Mouse (Mus musculus): Measurements from ENCODE around the gene Ckap2l.

Gene Ckap2l

DNA sequence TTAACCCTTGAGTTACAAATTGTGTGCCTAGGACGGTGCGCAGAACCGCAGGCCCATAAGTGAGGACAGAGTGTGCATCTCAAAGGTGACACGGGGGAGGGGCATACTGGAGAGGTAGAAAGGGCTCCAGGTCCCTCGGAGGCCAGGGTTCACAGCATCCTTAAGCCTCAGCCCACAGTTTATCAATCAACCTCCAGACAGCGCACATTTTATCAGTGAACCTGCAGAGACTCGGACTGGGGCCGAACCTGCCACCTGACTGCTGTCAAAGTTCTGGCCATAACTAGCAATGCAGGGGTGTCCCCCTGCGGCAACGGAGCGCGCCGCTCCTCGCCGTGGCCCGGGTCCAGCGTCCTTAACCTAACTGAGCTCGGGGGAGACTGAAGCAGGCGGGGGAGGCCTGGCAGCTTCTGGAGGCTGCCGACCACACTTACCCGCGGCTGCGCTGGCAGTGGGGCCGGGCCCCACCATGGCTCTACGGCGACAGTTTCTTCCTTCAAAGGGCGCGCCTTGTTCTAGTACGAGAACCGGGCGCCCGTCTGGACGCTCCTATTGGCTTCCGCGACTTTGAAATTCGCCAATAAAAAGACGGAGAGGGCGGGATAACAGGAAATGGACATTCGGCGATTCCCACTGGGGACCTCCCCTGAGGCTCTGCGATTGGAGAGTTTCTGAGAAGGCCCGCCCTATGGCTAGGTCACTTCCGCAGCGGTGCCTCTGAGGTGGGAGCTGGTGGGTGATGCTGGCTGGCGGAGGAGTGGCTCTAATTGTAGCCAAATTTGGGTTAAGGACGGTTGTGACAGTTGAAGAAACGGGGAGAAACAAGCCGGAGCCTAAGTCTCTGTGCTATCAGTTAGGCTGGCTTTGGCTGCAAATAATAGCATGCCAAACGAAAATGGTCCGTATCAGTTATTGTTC, at the start of gene Ckap2l:
Gene Ckap2l, minus strand, starts transcription at position 542 of the 918 bp plus-strand sequence.
- peak; percentile 98 for DNase-seq

DNA sequence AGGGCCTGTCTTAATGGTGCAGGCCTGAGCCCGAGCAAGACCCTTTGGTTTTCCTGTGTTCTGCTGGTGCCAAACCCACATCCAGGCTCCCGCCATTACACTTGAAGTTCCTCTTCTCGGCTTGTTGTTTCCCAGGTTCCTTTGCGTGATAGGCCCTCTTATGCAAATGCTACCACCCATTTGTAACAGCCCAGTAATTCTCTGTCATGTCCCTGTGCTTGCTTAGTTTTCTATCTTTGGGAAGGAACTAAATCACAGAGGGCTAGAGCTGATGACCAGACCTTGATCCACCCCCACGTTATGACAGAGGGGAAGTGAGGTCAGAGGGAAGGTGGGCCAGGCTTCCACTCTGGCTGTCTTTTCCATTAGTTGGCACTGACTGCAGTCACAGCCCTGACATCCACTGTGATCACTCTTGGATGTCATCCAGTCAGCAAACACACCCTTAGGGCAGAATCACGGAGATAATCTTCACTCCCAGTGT, 41.2 kb upstream of the Ckap2l start:
- no peak for DNase-seq

DNA sequence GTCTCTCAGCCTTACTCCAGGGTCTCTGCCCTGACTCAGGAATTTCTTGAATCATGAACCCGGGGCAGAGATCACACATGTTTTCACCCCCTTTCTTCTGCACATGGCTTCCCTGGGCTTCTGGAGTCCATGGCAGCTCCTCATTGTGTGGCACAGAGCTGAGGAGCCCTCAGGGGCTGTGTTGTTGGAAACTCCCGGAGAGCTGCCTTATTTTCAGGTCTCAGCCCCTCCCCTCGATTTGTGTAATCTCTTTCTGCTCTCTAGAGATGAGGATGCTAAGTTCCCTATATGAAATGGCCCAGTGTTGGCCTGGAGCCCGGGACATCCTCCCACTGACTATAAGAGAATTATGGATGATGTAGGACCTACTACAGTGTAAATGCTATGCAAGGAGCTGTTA, 36.5 kb upstream of the Ckap2l start:
- no peak for DNase-seq

DNA sequence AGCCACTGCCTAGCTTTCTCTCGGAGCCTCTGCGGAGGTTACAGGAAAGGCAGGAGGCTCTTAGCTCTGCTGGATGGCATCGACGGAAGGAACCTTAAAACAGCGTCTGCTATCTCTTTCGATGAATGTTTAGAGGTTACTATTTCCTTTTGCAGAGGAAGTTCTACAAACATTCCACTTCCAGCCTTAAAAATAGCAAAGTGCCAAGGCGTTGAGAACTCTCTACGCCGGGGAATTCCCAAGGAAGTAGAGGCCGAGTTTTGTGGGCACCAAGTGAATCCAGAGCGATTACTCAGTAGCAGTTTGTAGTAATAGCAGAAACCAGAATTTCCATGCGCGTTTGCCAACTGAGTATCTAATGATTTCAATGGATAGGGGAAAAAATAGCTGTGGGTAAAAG, 33.5 kb upstream of the Ckap2l start:
- no peak for DNase-seq

DNA sequence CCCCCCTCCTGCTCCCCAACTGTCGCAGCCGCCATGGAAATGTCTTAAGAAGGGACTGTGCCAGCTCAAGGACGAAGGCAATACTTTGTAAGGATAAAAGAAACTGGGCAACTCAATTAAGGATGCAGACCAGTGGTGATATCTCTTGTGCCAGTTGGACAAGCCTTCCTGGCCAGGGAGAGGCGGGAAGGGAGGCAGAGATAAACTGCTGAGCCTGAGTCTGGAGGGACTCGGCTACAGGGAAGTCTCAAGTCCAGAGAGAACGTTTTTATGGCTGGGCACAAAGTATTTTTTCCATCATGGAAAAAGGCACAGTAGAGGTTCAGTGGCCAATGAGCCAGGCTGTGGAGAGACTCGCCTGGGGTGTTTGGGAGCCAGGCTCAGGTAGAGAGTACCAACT, 33.0 kb upstream of the Ckap2l start:
- DNase-seq, result no peak

DNA sequence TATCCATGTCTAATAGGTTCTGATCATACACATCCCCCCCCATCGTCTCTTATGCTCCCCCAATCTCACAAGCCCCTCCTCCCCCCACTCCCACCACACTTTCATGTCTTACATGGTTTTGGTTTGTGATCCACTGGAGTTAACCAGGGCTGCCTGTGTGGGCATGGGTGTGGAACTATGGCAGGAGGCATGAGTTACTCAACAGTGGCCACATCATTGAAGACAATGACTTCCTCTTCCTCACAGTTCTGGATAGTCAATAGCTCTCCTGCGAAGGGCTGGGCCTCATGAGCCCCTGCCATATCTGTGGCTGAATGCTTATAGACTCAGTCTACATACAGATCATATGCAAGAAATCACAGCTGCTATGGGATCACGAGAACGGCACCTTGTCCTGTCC, 31.2 kb upstream of the Ckap2l start:
- no peak for DNase-seq

DNA sequence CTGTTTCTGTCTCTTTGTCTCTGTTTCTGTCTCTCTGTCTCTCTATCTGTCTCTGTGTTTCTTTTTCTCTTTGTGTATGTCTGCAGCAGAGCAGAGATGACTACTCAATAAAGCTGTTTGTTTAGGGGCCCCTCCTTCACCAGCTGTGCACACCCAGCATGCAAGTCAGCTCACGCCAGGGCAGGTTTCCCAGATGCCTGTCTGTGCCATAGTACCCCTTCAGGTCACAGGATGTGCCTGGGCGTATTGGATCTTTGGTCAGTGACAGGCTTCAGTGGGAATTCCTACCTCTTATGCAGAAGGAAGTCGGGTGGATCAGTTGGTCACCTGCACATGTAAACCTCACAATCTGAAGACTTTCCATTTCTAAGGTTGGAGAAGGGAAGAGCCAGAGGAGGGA, 27.2 kb upstream of the Ckap2l start:
- no peak for DNase-seq

DNA sequence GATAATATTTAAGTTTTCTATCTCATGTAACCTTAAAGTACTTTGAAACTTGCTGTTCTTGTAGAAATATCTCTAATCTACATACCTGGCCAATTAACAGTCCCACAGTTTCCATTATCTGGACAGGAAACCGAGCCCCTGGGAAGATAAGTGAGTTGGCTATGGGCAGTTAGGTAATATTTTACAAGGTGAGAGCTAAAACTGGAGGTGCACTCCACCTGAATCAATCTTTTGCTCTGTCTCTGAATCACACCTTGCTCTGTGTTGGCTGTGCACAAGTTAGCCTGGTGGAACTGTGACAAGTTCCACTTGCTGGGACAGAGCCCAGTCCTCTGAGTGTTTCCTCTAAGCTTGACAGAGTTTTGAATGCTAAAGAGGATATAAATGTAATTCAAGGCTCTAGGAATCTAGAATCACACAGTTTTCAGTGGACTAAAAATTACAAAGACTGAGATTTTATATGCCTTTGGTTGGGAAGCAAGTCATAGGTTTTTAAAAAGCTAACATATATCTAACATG, 25.2 kb upstream of the Ckap2l start:
- DNase-seq, result no peak

DNA sequence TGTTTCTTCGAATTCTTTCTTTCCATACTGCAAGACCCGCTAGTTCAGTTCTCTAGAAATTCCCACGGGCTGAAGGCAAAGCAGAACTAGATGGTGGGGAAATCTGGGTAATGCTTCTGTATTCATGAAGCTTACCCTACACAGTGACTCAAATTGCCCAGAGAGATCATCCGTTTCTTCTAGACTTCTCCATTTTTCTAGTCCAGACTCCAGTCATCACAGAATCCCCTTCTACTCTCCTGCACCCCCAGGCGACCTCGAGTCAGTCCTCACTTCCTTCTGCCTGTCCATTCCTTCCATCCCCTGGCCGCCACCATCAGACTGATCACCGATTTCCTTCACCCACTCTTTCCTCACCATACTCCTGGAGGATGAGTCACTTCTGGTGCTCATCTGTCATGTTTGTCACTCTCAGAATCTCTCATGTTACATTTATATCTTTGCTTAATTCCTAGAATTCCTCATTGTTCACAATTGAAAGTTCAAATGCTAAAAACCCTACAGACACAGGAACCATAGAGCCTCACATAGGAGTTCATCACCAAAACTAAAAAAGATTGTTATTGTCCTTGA, 23.1 kb upstream of the Ckap2l start:
- no peak for DNase-seq

DNA sequence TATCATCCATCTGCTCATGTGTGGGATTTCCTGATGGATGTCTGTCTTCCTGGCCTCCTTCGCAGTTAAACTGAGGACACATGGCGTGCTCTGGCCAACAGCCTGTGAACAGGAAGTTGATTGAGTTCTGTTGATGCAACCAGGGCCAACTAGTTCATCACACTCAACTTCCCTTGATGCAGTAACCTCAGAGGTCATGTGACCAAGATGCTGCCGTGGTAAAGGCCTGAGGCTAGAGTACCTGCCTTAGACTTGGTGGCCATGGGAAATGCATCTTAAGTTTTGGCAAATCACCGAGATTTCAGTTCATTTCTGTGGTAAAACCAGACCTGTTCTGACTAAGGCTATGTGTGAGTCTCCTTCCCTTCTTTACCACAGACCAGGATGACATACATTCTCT, 18.8 kb upstream of the Ckap2l start:
- no peak for DNase-seq

DNA sequence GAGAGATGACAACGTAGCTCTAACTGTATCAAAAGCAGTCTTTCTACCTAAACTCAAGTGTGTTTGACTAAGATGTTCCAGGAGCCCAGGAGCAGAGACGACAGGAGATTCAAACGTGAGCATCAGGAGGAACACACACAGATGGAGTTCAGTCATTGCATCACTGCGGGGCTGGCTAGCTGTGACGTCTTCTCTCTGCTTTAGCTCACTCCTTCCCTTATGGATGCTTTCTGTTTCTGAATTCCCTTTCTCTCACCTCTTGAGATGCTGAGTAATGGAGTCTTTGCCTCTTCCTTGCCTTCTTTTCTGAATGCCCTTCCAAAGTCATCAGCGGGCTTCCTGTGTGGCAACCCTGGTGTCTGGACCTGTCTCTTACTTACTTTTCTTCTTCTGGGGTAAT, 17.9 kb upstream of the Ckap2l start:
- no peak for DNase-seq

DNA sequence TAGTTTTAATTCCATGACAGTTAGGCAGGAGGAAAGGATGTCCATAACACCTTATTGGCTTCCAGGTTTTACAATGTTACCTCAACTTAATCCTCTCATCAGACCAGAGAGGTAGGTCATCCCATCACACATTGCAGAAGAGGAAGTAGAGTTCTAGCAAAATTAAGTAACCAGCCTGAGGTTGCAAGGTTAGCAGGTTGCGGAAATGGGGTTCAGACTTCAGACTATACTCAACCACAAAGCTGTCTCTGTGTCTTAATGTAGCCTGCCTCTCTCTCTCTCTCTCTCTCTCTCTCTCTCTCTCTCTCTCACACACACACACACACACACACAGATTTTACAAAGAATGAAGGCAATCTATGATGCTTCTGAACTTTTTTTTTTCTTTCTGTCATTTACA, 16.9 kb upstream of the Ckap2l start:
- no peak for DNase-seq

DNA sequence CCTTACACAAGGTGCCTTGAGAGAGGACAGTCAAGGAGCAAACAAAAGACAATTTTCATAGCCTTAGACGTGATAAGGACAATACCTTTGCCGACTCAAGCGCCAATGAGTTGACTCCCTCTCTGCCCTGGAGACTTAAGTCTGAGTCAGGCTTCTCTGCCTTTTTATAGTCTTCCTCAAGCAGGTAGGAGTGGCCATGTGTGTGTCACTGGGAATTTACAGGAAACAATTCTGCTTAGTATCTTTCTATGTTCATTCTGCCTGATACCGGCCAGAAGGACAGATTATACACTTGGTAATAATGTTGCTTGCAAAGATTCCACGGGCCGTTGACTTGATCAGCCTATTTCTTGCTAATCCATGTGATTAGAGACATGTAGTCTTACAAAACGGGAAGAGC, 12.8 kb upstream of the Ckap2l start, which contains the start of gene Il1a:
Gene Il1a, minus strand, starts transcription at position 137 of the 400 bp plus-strand sequence.
- DNase-seq, result no peak

DNA sequence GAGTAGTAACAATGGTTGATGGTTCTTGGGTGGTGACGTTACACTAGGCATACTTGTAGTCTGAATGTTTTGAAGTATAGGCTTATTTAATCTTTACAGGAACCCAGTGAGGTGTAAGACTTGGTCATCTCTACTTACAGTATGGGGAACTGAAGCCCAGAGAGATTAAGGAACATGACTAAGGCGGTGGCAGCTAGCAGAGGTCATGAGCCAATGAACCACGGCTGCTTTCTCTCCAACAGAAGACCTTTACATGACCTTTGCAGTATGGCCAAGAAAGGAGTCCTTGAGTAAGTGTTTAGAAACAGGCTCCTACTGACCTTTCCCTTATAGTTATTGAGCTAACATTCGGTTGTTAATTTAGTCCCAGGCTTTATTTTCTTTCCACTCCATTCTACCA, 9.0 kb upstream of the Ckap2l start:
- no peak for DNase-seq

DNA sequence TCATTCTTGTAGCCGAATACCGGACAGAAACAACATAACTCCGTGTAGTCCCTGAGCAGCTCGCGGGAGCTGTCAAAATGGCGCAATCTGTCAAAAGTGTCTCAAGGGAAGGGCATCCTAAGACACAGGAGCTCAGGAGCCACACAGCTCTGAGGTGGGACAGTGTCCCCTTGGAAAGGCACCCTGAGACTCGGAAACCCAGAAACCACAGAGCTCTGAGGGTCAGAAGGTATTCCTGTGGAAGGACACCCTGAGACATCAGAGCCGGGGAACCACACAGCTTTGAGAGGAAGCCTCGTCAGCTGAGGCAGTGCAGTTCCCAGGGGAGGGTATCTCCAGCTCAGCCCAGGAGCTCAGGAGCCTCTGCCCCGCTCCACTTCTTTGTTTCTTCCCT, 574 bp upstream of the Ckap2l start:
- DNase-seq, result no peak

DNA sequence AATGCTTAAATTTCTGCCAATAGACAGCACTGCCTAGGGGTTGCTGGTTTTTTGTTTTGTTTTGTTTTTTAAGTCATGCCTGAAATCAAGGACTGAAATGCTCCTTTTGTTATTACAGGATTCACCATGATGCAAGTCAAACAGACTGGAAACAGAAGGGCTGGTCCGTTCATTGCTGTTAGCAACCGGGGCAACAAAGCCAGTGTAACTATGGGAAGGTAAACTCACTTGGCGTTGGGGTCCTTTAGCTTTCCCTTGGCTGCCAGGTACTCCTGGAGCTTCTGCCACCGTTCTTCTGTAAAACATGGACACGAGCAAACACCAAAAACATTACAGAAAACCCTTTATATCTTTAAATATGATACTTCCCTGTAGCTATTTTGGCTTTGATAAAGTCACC, 926 bp downstream of the Ckap2l start:
- no peak for DNase-seq

DNA sequence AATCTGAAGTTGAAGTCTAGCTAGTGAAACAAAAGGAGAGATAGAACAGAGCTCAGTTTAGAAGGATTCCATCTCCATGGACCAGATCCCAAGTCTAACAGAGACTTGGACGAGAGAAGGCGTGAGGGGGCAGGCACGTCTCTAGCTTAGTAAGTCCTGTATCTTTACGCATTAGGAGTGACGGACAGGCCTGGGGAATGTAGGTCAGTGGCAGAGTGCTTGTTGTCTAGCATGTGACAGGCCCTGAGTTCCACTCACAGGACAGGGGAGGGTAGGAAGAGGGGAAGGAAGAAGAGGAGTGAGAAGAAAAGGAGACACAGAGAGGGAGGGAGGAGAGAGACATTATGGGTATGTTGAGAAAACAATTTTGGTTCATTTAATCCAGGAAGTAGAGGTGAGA, 1.9 kb downstream of the Ckap2l start:
- no peak for DNase-seq

DNA sequence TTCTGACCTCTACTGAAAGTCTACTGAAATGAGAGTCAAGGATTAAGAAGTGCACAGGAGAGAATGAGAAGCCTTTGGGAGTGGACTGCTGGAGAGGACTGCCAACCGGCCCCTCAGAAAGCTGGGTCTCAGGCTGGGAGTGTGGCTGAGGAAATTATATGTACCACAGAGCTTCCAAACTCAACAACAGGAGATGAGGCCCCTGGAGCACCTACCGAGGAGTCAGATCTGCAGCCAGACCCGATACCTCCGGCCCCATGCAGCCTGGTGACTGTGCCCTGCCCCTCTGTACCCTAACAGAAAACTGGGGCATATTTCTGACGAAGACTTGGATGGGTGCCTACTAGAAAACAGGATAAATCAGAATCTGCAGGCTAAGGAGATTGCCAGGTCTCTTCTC, 23.2 kb downstream of the Ckap2l start:
- no peak for DNase-seq

DNA sequence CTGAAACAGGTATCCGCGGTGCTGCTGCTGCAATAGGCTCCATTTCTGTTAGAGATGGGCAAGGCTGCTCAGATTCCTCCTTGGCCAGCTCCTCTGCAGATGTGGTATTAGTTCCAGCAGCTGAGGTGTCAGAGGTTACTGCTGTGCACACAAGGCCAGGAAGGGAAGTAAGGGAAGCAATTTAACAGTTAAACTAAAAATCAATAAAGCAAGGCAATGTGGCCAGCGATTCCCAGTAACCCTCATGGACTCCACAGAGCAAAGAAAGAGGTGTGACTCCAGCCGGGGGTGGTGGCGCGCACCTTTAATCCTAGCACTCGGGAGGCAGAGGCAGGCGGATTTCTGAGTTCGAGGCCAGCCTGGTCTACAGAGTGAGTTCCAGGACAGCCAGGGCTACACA, 26.4 kb downstream of the Ckap2l start:
- DNase-seq, result no peak

DNA sequence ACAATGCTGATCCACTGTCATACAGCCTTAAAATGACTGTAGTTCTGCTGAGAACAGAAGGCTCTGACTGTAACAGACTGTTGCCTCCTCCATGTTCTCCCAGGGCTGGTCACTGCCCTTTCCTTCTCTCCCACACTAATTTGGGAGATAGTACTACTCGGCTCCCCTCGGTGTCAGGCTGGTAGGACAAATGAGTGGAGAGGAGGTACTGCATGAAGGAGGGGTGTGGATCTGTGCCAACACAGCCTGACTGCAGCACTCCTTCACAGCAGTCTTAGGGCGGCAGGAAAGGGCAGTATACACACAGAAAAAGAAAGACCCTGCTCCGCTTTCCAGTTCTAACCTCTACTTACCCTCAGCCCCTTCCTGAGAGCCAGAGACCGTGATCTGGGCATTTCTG, 27.0 kb downstream of the Ckap2l start:
- DNase-seq, result no peak

DNA sequence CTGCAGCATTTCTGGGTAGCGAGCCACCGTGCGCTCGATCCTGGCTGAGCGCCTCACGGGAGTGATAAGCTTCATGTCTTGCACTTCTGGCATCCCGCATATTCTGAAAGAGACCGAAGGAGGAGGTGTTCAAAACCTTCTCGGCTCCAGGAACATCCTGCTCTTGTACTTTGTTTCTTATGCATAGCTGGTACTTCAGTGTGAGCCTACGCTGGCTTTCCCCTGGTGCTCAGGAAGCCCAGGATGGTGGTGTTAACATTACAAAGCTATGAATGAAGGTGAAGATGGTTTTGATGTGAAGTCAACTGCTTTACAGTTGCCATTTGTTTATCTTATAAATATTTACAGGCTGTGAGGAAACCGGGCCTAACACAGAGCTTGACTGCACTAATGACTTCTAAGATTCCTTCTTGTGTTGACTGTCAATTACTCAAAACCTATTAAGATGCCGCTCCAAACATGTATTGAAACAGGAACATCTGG, 27.8 kb downstream of the Ckap2l start:
- no peak for DNase-seq

DNA sequence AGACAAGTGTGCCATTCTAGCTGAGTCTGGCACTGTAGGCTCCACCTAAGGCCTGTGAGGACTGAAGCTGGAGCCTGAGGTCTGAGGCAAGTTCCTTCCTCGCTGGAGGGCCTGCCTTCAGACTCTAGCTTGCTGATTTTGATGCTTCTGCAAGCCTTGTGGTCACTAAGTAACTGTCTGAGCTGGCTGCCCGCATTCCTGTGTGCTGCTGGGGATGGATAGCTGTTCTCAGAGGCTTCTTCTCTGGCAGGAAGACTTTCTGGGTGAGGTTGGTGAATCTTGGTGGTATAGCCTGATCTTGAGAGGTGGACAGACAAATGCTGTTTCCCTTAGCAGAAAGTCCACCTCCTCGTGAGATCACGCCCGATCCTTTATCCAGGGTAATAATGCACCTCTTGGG, 29.3 kb downstream of the Ckap2l start:
- DNase-seq, result no peak

DNA sequence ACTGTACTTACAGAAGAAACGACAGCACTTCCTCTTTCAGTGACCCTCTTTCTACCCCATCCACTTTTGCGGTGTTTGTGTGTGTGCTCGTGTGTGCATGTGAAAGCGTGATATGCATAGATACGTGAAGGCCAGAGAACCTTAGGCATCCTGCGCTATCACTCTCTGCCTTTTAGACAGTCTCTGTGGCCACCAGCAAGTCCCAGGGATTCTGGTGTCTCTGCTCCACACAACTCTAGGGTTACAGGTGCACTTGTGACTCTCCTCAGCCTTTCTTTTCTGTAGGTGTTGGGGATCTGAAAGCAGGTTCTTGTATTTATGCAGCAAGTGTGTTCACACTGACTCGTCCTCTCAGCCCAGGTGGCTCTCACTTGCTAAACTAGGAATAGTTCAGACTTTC, 31.7 kb downstream of the Ckap2l start:
- no peak for DNase-seq

DNA sequence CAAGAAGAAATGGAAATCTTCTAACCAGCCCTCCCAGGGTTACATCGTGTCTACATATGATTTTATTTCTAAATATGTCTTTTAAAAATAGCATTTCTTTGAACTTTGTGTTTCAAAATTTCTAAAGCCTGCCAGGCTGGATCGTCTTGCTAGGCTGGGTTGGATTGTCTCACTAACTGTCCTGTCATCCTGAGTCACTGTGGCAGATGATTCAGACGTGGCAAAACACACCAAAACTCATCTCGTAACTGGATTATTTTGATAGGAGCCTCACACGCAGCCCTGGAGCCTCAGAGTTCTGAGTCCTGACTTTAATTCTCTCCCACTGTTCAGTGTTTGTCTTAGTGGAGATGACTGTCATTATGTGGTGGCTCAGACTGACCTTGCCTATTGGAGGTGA, 33.9 kb downstream of the Ckap2l start:
- no peak for DNase-seq
